Mouse (Mus musculus) heart, embryonic 12.5 days (tissue): ENCODE measurements around the gene Cdk1. TPM values are rescaled to one million over a fixed set of nuclear protein-coding genes. Genes with fewer than 3 reads are reported as not detected.
"Not testable (repeated sequence)": the region's sequence is repeated elsewhere in the genome, so short reads cannot be mapped to it uniquely, and the experiment has no call there.

ENCODE experiments used
- ATAC-seq: fragments of 200-750 bp; cut with Nextera tagmentation; 2 replicates; pipeline ENCODE4 v1.8.0; 2017; ENCODE audit warnings: moderate TSS enrichment, moderate library complexity; ENCODE audit not compliant: insufficient number of reproducible peaks, low FRiP score
- H3K27ac ChIP-seq: fragments of 300-500 bp; sonication (generic); 2 replicates; pipeline ENCODE4 v1.5.1; 2016; ENCODE audit warnings: mild to moderate bottlenecking, moderate library complexity; ENCODE audit not compliant: poor library complexity, severe bottlenecking
- H3K27me3 ChIP-seq: fragments of 300-500 bp; sonication (generic); replicated peaks from 2 replicates; pipeline ENCODE4 v1.6.1; 2016; ENCODE audit warnings: mild to moderate bottlenecking, moderate library complexity
- H3K36me3 ChIP-seq: fragments of 300-500 bp; sonication (generic); 2 replicates; pipeline ENCODE4 v1.6.1; 2016; ENCODE audit warnings: mild to moderate bottlenecking, moderate library complexity
- H3K4me1 ChIP-seq: fragments of 300-500 bp; sonication (generic); replicated peaks from 2 replicates; pipeline ENCODE4 v1.6.1; 2016; ENCODE audit warnings: mild to moderate bottlenecking
- H3K4me2 ChIP-seq: fragments of 300-500 bp; sonication (generic); 2 replicates; pipeline ENCODE4 v1.6.1; 2016; ENCODE audit warnings: mild to moderate bottlenecking, moderate library complexity
- H3K4me3 ChIP-seq: fragments of 300-500 bp; sonication (generic); 2 replicates; pipeline ENCODE4 v1.5.1; 2016; ENCODE audit warnings: mild to moderate bottlenecking
- H3K9ac ChIP-seq: fragments of 300-500 bp; sonication (generic); 2 replicates; pipeline ENCODE4 v1.6.1; 2016; ENCODE audit warnings: mild to moderate bottlenecking, moderate library complexity
- H3K9me3 ChIP-seq: fragments of 300-500 bp; sonication (generic); replicated peaks from 2 replicates; pipeline ENCODE4 v1.6.1; 2016; ENCODE audit warnings: mild to moderate bottlenecking, moderate library complexity
- WGBS: fragments of 180-500 bp; shearing (Covaris S2); methylation state at CpG from one replicate; pipeline ENCODE4 v1.1.7; 2016; 5-methylcytosine and 5-hydroxymethylcytosine counted together
- polyA plus RNA-seq: library from polyadenylated mRNA; unstranded; fragments of >200 nt; fragmentation: Nextera tagmentation; extraction: Ambion mirVana; gene quantifications from 2 replicates; pipeline ENCODE4 v1.2.1, GENCODE M21; 2016

Cdk1 gene
- polyA plus RNA-seq, 1 experiment from 2014 or later: 337 TPM

DNA sequence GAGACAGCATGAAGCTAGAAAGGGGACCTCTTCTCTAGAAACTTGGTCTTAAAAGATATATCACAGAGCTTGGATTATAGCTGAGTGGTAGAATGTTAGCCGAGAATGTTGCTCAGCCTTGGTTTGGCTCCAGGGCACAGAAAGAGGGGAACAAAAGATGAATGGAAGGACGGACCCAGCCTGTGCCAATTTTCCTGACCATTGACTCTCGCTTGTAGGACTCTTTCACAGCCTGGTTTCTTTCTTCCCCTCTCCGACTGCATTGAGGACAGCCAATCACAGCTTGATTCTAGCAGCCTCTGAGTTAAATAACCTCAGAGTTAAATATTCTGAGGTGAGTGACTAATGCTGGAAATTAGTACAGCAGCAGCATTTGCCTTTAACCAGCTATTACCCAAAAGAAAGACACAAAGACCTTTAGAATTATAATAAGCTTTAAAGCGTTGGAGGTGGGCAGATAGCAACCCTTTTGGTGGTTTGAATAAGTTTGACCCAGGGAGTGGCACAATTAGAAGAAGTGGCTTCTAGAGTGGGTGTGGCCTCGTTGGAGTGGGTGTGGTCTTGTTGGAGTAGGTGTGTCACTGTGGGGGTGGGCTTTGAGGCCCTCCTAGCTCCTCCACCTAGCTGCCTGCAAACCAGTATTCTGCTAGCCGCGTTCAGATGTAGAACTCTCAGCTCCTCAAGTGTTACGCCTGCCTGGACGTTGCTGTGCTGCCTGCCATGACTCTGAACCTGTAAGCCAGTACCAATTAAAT lies 21.2 kb upstream of the Cdk1 start:
- no peak overlapping the region for H3K4me3 ChIP-seq
- H3K36me3 ChIP-seq: no peaks in the 10 kb centered on the region
- no peak overlapping the region for H3K9ac ChIP-seq
- H3K4me1 ChIP-seq: no peaks in the 10 kb centered on the region
- ATAC-seq: no peak
- H3K4me2 ChIP-seq: no peak overlapping the region
- H3K9me3 ChIP-seq: 0 out of 2 replicates have a peak, but pooled peaks cover 5% of the 10 kb centered on the region
- WGBS: 65% methylated on average over 10 of the region's 10 CpGs
- no peaks in the 10 kb centered on the region for H3K27me3 ChIP-seq
- H3K27ac ChIP-seq: no peak overlapping the region

DNA sequence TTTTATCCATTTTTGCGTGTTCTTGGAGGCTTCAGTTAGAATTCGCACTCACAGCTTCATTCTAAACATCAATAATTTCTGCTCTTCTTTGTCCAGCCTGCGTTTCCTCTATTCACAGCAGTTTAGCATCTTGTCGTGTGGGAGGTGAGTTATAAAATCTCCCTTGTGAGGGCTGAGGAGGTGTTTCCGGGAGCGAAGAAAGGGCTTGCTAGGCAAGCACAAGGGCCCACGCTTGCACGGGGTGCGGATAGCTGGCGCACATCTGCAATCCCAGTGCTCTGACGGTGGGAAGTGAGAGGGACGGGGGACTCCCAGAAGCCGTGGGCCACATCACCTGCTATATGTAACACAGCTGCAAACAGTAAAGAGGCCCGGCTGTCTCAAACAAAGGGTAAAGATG lies 19.3 kb upstream of the Cdk1 start:
- WGBS: 82% methylated on average over 14 of the region's 14 CpGs
- no peaks in the 10 kb centered on the region for H3K36me3 ChIP-seq
- no peak for ATAC-seq

GRCm38 (mm10) chr10:69371441-69371840 lies 18.7 kb upstream of the Cdk1 start:
- Histone ChIP-seq H3K27ac (no peak overlapping the region), H3K9ac (no peak overlapping the region), H3K4me3 (no peak overlapping the region), H3K27me3 (no peaks in the 10 kb centered on the region), H3K9me3 (no peaks in the 10 kb centered on the region), H3K4me1 (no peaks in the 10 kb centered on the region), H3K36me3 (no peaks in the 10 kb centered on the region), H3K4me2 (no peak overlapping the region)
- WGBS: 15% methylated on average over 10 of the region's 10 CpGs
- ATAC-seq: no peak

More for the DNA sequence above, 19.3 kb upstream of the Cdk1 start:
- Histone ChIP-seq H3K27ac (no peak overlapping the region), H3K9me3 (no peaks in the 10 kb centered on the region), H3K9ac (no peak overlapping the region), H3K4me2 (no peak overlapping the region), H3K4me1 (no peaks in the 10 kb centered on the region), H3K4me3 (no peak overlapping the region), H3K27me3 (no peaks in the 10 kb centered on the region)

GRCm38 (mm10) chr10:69369321-69369720 lies 16.6 kb upstream of the Cdk1 start:
- ATAC-seq: no peak
- Histone ChIP-seq H3K36me3 (no peaks in the 10 kb centered on the region), H3K4me2 (no peak overlapping the region), H3K27ac (no peak overlapping the region), H3K27me3 (no peaks in the 10 kb centered on the region), H3K9me3 (no peaks in the 10 kb centered on the region), H3K4me1 (no peaks in the 10 kb centered on the region), H3K9ac (no peak overlapping the region), H3K4me3 (no peak overlapping the region)
- WGBS: 69% methylated on average over 6 of the region's 6 CpGs

DNA sequence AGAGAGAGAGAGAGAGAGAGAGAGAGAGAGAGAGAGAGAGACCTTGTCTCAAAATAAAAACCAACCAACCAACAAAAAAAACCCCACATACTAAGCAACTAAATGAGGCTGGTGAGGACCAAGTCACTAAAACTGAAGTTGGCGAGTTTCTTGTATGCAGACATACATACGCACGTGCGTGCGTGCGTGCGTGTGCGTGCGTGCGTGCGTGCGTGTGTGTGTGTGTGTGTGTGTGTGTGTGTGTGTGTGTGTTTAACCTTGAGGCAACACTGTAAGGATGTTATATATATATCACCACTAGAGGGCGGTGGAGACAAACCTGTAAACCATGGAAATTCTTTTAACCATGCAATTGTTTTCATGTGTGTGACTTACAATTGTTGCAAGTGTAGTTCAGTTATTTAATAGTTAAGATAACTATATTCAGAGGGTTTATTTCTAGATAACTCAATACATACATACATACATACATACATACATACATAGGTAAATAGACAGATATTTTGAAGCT lies 14.2 kb upstream of the Cdk1 start:
- no peak for ATAC-seq
- Histone ChIP-seq H3K4me3 (no peak overlapping the region), H3K27ac (no peak overlapping the region), H3K9me3 (no peaks in the 10 kb centered on the region), H3K27me3 (no peaks in the 10 kb centered on the region), H3K4me2 (no peak overlapping the region), H3K4me1 (no peaks in the 10 kb centered on the region), H3K9ac (no peak overlapping the region), H3K36me3 (no peaks in the 10 kb centered on the region)
- 82% methylated on average over 13 of the region's 13 CpGs for WGBS

DNA sequence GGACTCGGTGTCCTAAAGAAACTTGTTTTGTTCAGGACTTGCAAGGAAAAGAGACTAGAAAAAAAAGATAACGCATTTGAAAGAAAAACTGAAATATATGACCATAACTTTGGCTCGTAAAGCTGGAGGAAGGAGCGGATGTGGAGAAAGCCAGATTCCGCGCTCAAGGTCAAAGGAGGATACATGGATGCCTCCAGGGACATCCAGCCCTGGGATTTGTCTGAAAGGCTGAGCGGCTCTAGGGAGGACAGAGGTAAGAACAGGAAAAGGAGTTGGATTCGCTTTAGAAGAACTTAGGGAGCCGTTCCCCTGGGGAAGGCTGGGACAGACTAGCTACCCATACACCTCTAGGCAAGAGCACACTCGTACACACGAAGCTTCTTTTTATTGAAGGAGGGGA lies 13.5 kb upstream of the Cdk1 start:
- H3K4me3 ChIP-seq: no peak overlapping the region
- no peaks in the 10 kb centered on the region for H3K36me3 ChIP-seq
- no peak overlapping the region for H3K9ac ChIP-seq
- no peaks in the 10 kb centered on the region for H3K27me3 ChIP-seq
- no peak for ATAC-seq
- H3K4me1 ChIP-seq: no peaks in the 10 kb centered on the region
- no peak overlapping the region for H3K4me2 ChIP-seq
- 83% methylated on average over 11 of the region's 11 CpGs for WGBS
- H3K27ac ChIP-seq: no peak overlapping the region
- peaks cover 3% of the 10 kb centered on the region; the same call in 1 of the 2 replicates for H3K9me3 ChIP-seq

GRCm38 (mm10) chr10:69359666-69360065 lies 6.9 kb upstream of the Cdk1 start:
- peaks cover 11% of the 10 kb centered on the region; the same call in 1 of the 2 replicates for H3K9me3 ChIP-seq
- H3K4me1 ChIP-seq: no peaks in the 10 kb centered on the region
- no peak overlapping the region for H3K4me2 ChIP-seq
- no peak overlapping the region for H3K9ac ChIP-seq
- H3K27ac ChIP-seq: no peak overlapping the region
- 77% methylated on average over 1 of the region's 1 CpGs for WGBS
- no peaks in the 10 kb centered on the region for H3K27me3 ChIP-seq
- ATAC-seq: no peak
- H3K36me3 ChIP-seq: no peaks in the 10 kb centered on the region
- no peak overlapping the region for H3K4me3 ChIP-seq

DNA sequence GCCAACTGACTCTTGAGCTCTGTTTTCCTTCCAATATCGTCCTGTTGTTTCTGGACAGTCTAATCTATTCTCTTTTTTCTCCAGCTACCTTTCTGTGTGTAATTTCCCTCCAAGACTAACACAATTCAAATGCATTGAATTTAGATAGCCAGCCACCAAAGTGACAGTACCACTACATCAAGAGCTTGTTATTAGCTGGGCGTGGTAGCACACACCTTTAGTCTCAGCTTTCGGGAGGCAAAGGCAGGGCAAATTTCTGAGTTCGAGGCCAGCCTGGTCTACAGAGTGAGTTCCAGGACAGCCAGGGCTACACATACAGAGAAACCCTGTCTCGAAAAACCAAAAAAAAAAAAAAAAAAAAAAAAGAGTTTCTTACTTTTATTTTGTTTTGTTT lies 345 bp upstream of the Cdk1 start:
- peaks cover 35% of the 10 kb centered on the region for H3K4me1 ChIP-seq
- not testable (repeated sequence) for H3K27me3 ChIP-seq, H3K9ac ChIP-seq, H3K9me3 ChIP-seq, ATAC-seq
- peak overlapping the region; percentile 88 for H3K4me2 ChIP-seq
- 43% methylated on average over 5 of the region's 5 CpGs for WGBS
- peaks cover 29% of the 10 kb centered on the region for H3K36me3 ChIP-seq
- H3K27ac ChIP-seq: peak overlapping the region; percentile 84; the same call in 1 of the 2 replicates
- peak overlapping the region; percentile 90 for H3K4me3 ChIP-seq

GRCm38 (mm10) chr10:69351842-69352211 lies 911 bp downstream of the Cdk1 start:
- no peak for ATAC-seq
- under 1% methylated on average over 11 of the region's 11 CpGs for whole genome bisulfite sequencing

DNA sequence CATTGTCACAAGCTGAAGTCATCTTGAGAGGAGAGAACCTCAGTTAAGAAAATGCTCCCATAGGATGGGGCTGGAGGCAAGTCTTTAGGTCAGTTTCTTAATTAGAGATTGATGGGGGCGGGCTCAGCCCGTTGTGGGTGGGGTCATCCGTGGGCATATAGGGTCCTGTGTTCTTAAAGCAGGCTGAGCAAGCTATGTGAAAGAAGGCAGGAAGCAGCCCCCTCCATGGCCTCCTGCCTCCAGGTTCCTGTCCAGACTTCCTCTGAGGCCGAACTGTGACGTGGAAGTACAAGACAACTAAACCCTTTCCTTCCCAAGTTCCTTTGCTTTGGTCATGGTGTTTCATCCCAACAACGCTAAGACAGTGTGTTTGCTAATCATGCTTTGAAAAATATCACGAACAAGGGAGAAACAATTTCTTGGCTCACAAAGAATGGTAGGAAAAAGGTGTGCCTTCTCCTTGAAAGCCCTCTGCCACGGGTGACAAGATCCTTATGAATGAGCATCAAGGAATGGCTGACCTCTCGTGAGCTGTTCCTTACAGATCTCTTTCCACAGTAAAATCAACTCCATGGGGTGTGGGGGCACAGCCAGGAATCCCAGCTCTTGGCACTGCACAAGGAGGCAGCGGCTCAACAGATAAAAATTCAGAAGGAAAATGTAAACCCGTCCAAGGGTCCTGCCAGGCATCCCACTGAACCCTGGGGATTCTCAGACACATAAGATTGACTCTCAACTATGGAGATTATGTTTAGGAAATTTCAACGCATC lies 1.5 kb downstream of the Cdk1 start:
- H3K36me3 ChIP-seq: peaks cover 46% of the 10 kb centered on the region
- peak overlapping the region; percentile 88 for H3K4me2 ChIP-seq
- peaks cover 47% of the 10 kb centered on the region for H3K4me1 ChIP-seq
- peak overlapping the region; percentile 92 for H3K9ac ChIP-seq
- no peaks in the 10 kb centered on the region for H3K27me3 ChIP-seq
- H3K9me3 ChIP-seq: no peaks in the 10 kb centered on the region
- 21% methylated on average over 12 of the region's 12 CpGs for WGBS
- peak overlapping the region; percentile 84 for H3K27ac ChIP-seq
- H3K4me3 ChIP-seq: peak overlapping the region; percentile 90
- ATAC-seq: peak; percentile 46; the same call in 1 of the 2 replicates

More at GRCm38 (mm10) chr10:69351842-69352211, 911 bp downstream of the Cdk1 start:
- peak overlapping the region; percentile 84 for H3K27ac ChIP-seq
- peak overlapping the region; percentile 90 for H3K4me3 ChIP-seq
- H3K9ac ChIP-seq: peak overlapping the region; percentile 92
- no peaks in the 10 kb centered on the region for H3K27me3 ChIP-seq
- H3K4me2 ChIP-seq: peak overlapping the region; percentile 88
- 0 out of 2 replicates have a peak, but pooled peaks cover under 1% of the 10 kb centered on the region for H3K9me3 ChIP-seq
- peaks cover 40% of the 10 kb centered on the region for H3K36me3 ChIP-seq
- peaks cover 44% of the 10 kb centered on the region for H3K4me1 ChIP-seq

- Histone ChIP-seq H3K9me3 (no peaks in the 10 kb centered on the region), H3K4me2 (peak overlapping the region; percentile 4; the same call in 1 of the 2 replicates), H3K4me3 (no peak overlapping the region), H3K36me3 (peaks cover 74% of the 10 kb centered on the region), H3K27me3 (no peaks in the 10 kb centered on the region), H3K9ac (no peak overlapping the region), H3K27ac (no peak overlapping the region), H3K4me1 (peaks cover 58% of the 10 kb centered on the region)
- 82% methylated on average over 8 of the region's 8 CpGs for WGBS
- no peak for ATAC-seq
Measured at GRCm38 (mm10) chr10:69348206-69348605, 4.5 kb downstream of the Cdk1 start.
